Mouse (Mus musculus): Measurements from ENCODE around the gene Eif6. TPM values are rescaled to one million over a fixed set of nuclear protein-coding genes. Genes with fewer than 3 reads are reported as not detected.

Eif6 gene
- total and polyA plus RNA-seq, 2 experiments from 2014 or later = 96.9 to 102 TPM

- no peak for TF ChIP-seq EP300 (IDR thresholded peaks at IDR 0.05; ENCODE audit: low read depth)
- no peak for TF ChIP-seq CTCF (IDR thresholded peaks at IDR 0.05; ENCODE audit: low read depth)
- Histone ChIP-seq H3K36me3 (replicated peaks; ENCODE audit: control insufficient read depth, insufficient read depth, low read length) (peaks cover 66% of the 10 kb centered on the region), H3K4me3 (ENCODE audit: low read depth, low read length) (no peak overlapping the region), H3K4me1 (ENCODE audit: control insufficient read depth, insufficient read depth) (no peaks in the 10 kb centered on the region), H3K27ac (ENCODE audit: low read depth) (no peak overlapping the region), H3K4me2 (ENCODE audit: low read depth, low read length) (no peak overlapping the region), H3K27me3 (ENCODE audit: control insufficient read depth, insufficient read depth, low read length) (no peaks in the 10 kb centered on the region), H3K9ac (replicated peaks; ENCODE audit: low read depth, low read length) (no peak overlapping the region), H3K9me3 (replicated peaks; ENCODE audit: control insufficient read depth, low read length) (no peaks in the 10 kb centered on the region)
- DNase-seq (ENCODE audit: low spot score) (no peak), ATAC-seq (ENCODE audit: insufficient read depth, low read depth) (no peak)
- WGBS = 92% methylated on average over 5 of the region's 5 CpGs
Observed at GRCm38 (mm10) chr2:155852536-155852935, 25.8 kb upstream of the Eif6 start.

DNA sequence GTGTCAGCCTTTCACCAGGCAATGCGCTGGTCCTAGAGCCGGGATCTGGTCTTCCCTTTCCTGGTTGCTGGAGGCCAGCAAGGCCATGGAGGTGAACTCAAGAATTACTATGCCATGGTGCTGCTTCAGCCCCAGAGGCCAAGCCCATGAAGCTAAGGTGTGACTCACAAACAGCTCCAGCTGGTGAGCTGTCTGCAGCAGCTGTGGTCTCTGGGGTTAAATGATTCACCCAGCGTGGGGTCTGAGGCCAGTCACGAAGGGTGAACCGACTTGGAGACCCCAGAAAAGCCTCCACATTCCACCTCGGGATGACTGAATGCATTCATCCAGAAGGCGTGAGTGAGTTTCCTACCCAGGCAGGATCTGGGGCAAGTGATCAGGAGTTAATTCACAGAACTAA is 23.4 kb upstream of the Eif6 start:
- Histone ChIP-seq H3K27ac (ENCODE audit: low read depth) (no peak overlapping the region), H3K4me2 (ENCODE audit: low read depth, low read length) (no peak overlapping the region), H3K4me3 (ENCODE audit: low read depth, low read length) (no peak overlapping the region), H3K4me1 (ENCODE audit: control insufficient read depth, insufficient read depth) (no peaks in the 10 kb centered on the region), H3K9ac (replicated peaks; ENCODE audit: low read depth, low read length) (no peak overlapping the region), H3K27me3 (ENCODE audit: control insufficient read depth, insufficient read depth, low read length) (no peaks in the 10 kb centered on the region), H3K9me3 (replicated peaks; ENCODE audit: control insufficient read depth, low read length) (no peaks in the 10 kb centered on the region), H3K36me3 (replicated peaks; ENCODE audit: control insufficient read depth, insufficient read depth, low read length) (peaks cover 63% of the 10 kb centered on the region)
- TF ChIP-seq EP300 (IDR thresholded peaks at IDR 0.05; ENCODE audit: low read depth) (no peak), CTCF (IDR thresholded peaks at IDR 0.05; ENCODE audit: low read depth) (no peak)
- ATAC-seq (ENCODE audit: insufficient read depth, low read depth) = no peak
- no peak for DNase-seq (ENCODE audit: low spot score)
- WGBS = 80% methylated on average over 7 of the region's 7 CpGs

DNA sequence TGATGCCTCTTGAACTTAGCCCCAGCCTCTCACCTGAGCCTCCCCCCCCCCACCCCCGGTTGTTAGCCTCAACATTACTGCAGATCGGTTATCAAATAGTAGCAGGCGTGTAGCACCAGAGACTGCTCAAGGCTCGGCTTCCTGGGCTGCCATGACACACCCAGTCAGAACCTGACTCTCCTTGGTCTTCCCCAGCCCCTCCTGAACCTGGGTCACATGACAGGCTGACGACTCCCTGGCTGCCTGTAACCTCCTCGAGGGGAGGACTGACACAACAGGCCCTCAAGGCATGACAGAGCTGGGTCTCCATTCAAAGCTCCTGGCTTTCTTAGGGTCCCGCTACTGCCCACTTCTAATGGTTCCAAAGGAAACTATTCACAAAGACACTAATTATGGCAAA is 22.7 kb upstream of the Eif6 start:
- no peak overlapping the region for H3K27ac ChIP-seq (ENCODE audit: low read depth)
- no peak for TF ChIP-seq CTCF (IDR thresholded peaks at IDR 0.05; ENCODE audit: low read depth)
- no peaks in the 10 kb centered on the region for H3K9me3 ChIP-seq (replicated peaks; ENCODE audit: control insufficient read depth, low read length)
- whole genome bisulfite sequencing = 64% methylated on average over 7 of the region's 7 CpGs
- H3K4me2 ChIP-seq (ENCODE audit: low read depth, low read length) = no peak overlapping the region
- H3K4me3 ChIP-seq (ENCODE audit: low read depth, low read length) = no peak overlapping the region
- DNase-seq (ENCODE audit: low spot score) (no peak), ATAC-seq (ENCODE audit: insufficient read depth, low read depth) (no peak)
- H3K4me1 ChIP-seq (ENCODE audit: control insufficient read depth, insufficient read depth) = no peaks in the 10 kb centered on the region
- no peaks in the 10 kb centered on the region for H3K27me3 ChIP-seq (ENCODE audit: control insufficient read depth, insufficient read depth, low read length)
- H3K36me3 ChIP-seq (replicated peaks; ENCODE audit: control insufficient read depth, insufficient read depth, low read length) = peaks cover 63% of the 10 kb centered on the region
- no peak overlapping the region for H3K9ac ChIP-seq (replicated peaks; ENCODE audit: low read depth, low read length)

GRCm38 (mm10) chr2:155848291-155848690 is 21.6 kb upstream of the Eif6 start:
- peaks cover 59% of the 10 kb centered on the region for H3K36me3 ChIP-seq (replicated peaks; ENCODE audit: control insufficient read depth, insufficient read depth, low read length)
- TF ChIP-seq CTCF (IDR thresholded peaks at IDR 0.05; ENCODE audit: low read depth) (peak; percentile 91), EP300 (IDR thresholded peaks at IDR 0.05; ENCODE audit: low read depth) (no peak)

GRCm38 (mm10) chr2:155846930-155847329 is 20.2 kb upstream of the Eif6 start:
- ATAC-seq (ENCODE audit: insufficient read depth, low read depth) (no peak), DNase-seq (ENCODE audit: low spot score) (no peak)
- Histone ChIP-seq H3K4me1 (ENCODE audit: control insufficient read depth, insufficient read depth) (no peaks in the 10 kb centered on the region), H3K4me3 (ENCODE audit: low read depth, low read length) (no peak overlapping the region), H3K27ac (ENCODE audit: low read depth) (no peak overlapping the region), H3K9ac (replicated peaks; ENCODE audit: low read depth, low read length) (no peak overlapping the region), H3K9me3 (replicated peaks; ENCODE audit: control insufficient read depth, low read length) (no peaks in the 10 kb centered on the region), H3K4me2 (ENCODE audit: low read depth, low read length) (no peak overlapping the region), H3K36me3 (replicated peaks; ENCODE audit: control insufficient read depth, insufficient read depth, low read length) (peaks cover 47% of the 10 kb centered on the region), H3K27me3 (ENCODE audit: control insufficient read depth, insufficient read depth, low read length) (no peaks in the 10 kb centered on the region)
- no peak for TF ChIP-seq EP300 (IDR thresholded peaks at IDR 0.05; ENCODE audit: low read depth)
- no peak for TF ChIP-seq CTCF (IDR thresholded peaks at IDR 0.05; ENCODE audit: low read depth)
- 78% methylated on average over 8 of the region's 8 CpGs for WGBS

More at GRCm38 (mm10) chr2:155848291-155848690, 21.6 kb upstream of the Eif6 start:
- H3K4me2 ChIP-seq (ENCODE audit: low read depth, low read length) = no peak overlapping the region
- H3K4me3 ChIP-seq (ENCODE audit: low read depth, low read length) = no peak overlapping the region
- no peak overlapping the region for H3K9ac ChIP-seq (replicated peaks; ENCODE audit: low read depth, low read length)
- whole genome bisulfite sequencing = 36% methylated on average over 6 of the region's 6 CpGs
- no peaks in the 10 kb centered on the region for H3K9me3 ChIP-seq (replicated peaks; ENCODE audit: control insufficient read depth, low read length)
- no peaks in the 10 kb centered on the region for H3K4me1 ChIP-seq (ENCODE audit: control insufficient read depth, insufficient read depth)
- ATAC-seq (ENCODE audit: insufficient read depth, low read depth) = peak; percentile 55
- peak; percentile 59 for DNase-seq (ENCODE audit: low spot score)
- no peak overlapping the region for H3K27ac ChIP-seq (ENCODE audit: low read depth)
- H3K27me3 ChIP-seq (ENCODE audit: control insufficient read depth, insufficient read depth, low read length) = no peaks in the 10 kb centered on the region

DNA sequence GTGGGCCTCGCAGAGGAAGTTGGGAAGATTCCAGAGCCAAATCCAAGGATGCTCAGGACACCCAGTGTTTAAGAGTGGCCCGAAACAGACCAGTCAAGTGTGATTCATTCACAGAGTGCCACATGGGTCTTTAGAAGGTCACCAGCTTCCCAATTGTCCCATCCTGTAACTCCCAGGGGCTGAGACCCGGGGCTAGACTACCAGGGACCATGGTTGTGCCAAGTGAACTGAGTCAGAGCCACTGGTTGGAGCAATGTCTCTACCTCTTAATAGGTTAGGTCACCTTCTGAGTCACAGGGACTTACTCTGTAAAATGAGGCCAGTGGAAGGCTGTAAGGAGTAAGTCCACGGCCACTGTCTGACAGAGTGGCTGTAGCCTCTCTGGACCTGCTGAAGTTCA is 12.2 kb upstream of the Eif6 start:
- no peak overlapping the region for H3K27ac ChIP-seq (ENCODE audit: low read depth)
- H3K4me1 ChIP-seq (ENCODE audit: control insufficient read depth, insufficient read depth) = no peaks in the 10 kb centered on the region
- no peak overlapping the region for H3K4me3 ChIP-seq (ENCODE audit: low read depth, low read length)
- H3K27me3 ChIP-seq (ENCODE audit: control insufficient read depth, insufficient read depth, low read length) = no peaks in the 10 kb centered on the region
- H3K36me3 ChIP-seq (replicated peaks; ENCODE audit: control insufficient read depth, insufficient read depth, low read length) = no peaks in the 10 kb centered on the region
- ATAC-seq (ENCODE audit: insufficient read depth, low read depth) (no peak), DNase-seq (ENCODE audit: low spot score) (no peak)
- TF ChIP-seq CTCF (IDR thresholded peaks at IDR 0.05; ENCODE audit: low read depth) (no peak), EP300 (IDR thresholded peaks at IDR 0.05; ENCODE audit: low read depth) (no peak)
- WGBS = 68% methylated on average over 4 of the region's 4 CpGs
- H3K4me2 ChIP-seq (ENCODE audit: low read depth, low read length) = no peak overlapping the region
- H3K9ac ChIP-seq (replicated peaks; ENCODE audit: low read depth, low read length) = no peak overlapping the region
- H3K9me3 ChIP-seq (replicated peaks; ENCODE audit: control insufficient read depth, low read length) = no peaks in the 10 kb centered on the region
